Mouse (Mus musculus): ENCODE results near the gene Ang.

DNA sequence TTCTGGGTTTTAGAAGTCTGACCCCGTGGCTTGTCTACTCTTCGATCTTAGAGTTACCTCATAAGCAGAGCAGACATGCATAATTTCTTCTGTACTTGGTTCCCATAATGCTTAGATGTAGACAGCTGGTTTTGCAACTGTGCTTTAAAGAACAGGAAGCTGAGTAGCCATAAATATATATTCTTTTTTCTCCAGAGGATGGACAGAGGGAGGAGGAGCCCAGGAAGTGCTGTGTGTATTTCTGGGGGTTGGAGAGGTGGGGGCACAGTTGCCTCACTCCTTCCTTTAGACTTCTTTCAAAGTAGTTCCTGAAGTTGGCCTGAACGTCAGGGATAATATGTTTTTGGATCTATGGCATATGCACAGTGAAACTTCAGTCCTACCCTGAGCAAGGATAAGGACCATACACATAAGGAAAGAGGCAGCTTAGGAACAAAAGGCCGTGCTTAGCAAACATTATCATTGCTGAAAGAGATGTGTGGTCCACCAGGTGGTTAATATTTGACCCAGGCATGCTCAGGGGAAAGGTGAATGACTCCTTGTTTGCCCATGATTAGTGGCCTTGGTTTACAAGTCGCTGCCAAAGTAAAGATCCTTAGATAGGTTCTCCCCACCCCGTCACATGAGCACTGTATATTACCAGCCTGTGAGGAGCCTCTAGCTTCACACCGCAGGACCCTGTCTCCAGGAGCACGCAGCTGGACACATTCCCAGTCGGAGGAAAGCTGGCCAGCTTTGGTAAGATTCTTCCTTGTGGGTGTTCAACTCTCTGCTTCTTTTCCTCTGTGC lies 5.0 kb downstream of the Ang start:
- TF ChIP-seq CTCF (IDR thresholded peaks at IDR 0.05; ENCODE audit: borderline replicate concordance, insufficient read depth, low read depth, low read length) (no peak), POLR2A (IDR thresholded peaks at IDR 0.05; ENCODE audit: borderline replicate concordance, insufficient read depth, low read length) (no peak)

Data from cerebellum, adult 2 months (tissue).